Mouse (Mus musculus) cerebellum, postnatal 36 days (tissue): ENCODE measurements at regions not wholly inside any gene's neighbourhood (a gene's known extent, or its start where the extent isn't known, plus 50 kb on each side); places are given as distances from the start of the nearest gene placed in this dataset.
A peak's percentile ranks its signal among the peaks of the same experiment; 100 is the strongest.

Experiments used
- DNase-seq, 2 experiments: peaks; one replicate each; pipeline ENCODE4 v3.0.0; 2021 to 2022; ENCODE audit warnings: mixed read lengths in 2 of 2

DNA sequence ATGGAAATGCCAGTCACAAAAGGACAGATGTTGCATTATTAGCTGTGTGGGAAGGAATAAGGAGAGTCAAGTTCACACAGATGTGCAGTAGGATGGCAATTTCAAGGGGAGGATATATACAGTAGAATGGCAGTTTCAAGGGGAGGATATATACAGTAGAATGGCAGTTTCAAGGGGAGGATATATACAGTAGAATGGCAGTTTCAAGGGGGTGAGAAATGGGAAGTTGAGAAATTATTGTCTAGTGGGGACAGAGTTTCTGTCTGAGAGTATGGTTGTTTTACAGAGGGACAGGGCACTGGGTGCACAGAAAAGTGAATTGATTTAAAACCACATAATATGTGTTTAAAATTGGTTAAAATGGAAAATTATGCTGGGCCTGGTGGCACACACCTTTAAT is 54.8 kb upstream of the Scel start:
- no peak for DNase-seq

DNA sequence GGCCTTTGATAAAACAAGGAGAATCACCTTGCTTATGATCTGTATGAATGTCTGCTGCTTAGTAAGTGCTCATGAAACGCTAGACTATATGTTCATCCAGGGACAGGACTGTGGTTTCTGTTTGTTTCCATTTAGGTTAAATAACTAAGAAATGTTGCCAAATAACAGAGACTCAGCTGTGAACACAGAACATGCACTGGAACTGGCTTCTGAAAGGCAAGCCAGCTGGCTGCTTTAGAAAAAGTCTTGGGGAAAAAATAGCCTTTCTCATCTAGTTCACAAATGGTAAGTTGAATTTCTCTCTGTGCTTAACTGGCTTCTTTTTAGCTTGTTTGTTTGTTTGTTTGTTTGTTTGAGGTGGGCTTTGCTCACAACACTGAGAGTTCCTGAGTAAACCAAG is 57.0 kb upstream of the Scel start:
- no peak for DNase-seq

- no peak for DNase-seq
These were observed 62.4 kb upstream of the Scel start for GRCm38 (mm10) chr14:103450756-103451155.

DNA sequence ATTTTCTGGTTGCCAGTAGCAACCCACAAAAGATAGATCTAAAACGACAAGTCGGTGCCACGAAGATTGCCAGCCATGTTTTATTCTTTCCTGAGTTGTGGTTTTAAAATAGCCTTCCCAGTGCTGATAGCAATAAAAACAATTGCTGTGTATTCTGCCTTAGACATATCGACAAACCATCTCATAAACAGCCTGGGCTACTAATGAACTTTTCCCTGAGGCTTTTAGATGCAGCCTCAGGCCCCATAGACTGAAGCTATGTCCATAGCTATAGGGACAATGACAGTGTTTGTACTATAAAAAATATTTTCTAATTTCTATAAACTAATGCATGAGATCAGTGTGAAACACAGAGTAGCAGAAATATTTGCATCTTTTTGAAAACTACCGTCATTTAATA is 63.7 kb upstream of the Scel start:
- no peak for DNase-seq

- no peak for DNase-seq
These were observed 64.1 kb upstream of the Scel start for GRCm38 (mm10) chr14:103449033-103449432.

GRCm38 (mm10) chr14:103446671-103447070 is 66.5 kb upstream of the Scel start:
- peak; percentile 33 to 42 for DNase-seq

GRCm38 (mm10) chr14:103441454-103442065 is 71.6 kb upstream of the Scel start:
- DNase-seq, result no peak

- peak; percentile 12 to 22 for DNase-seq
These were observed 72.9 kb upstream of the Scel start for GRCm38 (mm10) chr14:103440243-103440642.

DNA sequence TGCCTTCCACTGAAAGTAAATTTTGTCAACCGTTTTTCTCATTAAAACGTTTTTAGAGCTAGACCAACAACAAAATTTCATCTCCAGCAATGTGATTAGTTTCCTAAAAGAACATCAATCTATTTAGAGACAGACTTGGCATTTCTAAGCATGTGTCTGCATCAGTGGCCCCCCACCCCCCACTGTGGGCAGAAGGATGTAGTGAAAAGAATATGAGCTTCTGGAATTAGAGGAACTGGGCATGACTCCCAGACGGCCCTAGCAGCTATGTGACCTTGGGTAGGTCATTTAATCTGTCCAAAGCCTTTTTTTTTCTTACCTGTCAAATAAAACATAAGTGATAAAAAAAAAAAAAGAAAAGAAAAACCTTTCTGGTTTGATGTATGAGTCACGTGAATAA is 78.9 kb upstream of the Scel start:
- DNase-seq, result no peak

GRCm38 (mm10) chr14:103433106-103433505 is 80.0 kb upstream of the Scel start:
- DNase-seq, result no peak

GRCm38 (mm10) chr14:103427873-103428272 is 81.3 kb upstream of the Mycbp2 start:
- DNase-seq, result no peak

DNA sequence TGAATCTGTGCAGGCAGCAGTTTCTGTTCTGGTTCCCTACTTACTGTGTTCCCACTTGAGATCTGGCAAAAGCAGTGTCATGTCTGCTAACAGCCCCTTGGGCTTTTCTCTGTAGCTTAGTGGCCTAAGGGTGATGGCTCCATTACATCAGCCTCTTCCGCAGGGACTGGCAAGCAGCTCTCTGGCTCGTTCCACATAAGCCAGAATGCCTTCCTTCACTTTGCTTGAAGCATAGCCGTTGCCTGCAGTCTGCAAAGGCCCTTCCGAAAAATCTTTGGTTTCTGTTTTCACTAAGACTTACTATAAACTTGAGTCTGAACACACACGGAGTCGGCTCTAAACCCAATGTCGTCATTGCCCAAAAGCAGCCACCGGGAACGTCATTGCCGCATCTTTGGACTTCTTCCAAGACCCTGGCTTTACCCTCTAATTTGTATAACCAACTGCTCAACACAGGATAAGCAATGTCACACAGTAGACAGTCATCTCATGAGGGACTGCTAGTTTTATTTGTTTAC is 74.8 kb upstream of the Mycbp2 start:
- no peak for DNase-seq

DNA sequence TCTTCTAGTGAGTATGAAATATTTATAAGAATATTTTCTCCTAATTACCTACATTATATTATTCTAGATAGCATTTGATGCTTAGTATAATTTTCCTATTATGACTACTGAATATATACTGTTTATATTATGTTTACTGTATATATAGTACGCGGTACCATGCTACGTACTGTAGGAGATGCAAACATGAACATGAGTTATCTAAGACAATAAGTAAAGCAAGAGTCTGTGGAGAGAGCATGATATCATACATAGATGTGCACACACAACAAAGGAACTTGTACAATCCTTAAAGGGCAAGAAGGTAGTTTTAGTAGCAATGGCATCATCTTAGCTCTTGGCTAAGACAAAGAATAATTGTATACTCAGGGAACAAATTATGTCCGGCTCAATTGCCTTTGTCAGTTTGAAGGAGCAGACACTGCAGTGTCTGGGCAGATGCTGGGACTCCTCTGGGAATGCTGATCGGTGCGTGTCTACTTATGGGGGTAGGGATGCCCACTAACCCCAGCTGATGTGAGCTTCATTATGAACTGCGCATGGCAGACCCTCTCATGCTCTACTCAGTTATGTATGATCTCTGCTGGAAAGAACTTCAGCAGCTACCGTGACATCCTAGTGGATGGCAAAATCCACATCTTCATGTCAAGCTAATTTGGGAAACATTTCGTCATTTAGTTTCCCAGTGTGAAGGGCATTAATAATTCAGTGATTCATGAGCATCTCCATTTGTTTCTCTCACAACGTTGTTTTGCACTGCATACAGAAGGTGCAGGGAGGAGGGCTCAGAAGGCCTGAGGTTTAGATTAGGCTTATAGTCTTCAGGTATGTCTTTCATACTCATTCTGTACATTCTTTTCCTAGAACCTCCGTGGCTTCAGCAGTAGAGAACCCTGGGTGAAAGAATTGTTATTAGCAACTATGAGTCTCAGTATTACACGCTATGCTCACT is 70.8 kb upstream of the Mycbp2 start:
- DNase-seq, result no peak

DNA sequence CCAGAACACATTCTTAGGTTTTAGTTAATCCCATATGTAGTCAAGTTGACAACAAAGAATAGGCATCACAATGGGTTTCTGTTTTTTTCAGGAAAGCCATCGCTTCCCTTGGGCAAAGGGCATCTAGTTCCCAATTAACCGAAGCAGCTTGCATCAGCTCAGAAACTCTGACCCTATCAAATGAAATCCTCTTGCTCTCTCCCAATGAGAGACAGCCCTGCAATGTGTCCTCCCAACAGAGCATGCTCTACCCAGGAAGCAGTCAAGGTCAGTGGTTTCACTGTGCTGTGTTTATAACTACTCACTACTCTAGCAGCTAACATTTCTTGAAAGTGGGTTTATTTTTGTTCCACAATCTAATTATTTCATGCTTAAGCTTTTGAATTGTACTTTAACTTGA is 58.0 kb upstream of the Mycbp2 start:
- DNase-seq, result no peak

DNA sequence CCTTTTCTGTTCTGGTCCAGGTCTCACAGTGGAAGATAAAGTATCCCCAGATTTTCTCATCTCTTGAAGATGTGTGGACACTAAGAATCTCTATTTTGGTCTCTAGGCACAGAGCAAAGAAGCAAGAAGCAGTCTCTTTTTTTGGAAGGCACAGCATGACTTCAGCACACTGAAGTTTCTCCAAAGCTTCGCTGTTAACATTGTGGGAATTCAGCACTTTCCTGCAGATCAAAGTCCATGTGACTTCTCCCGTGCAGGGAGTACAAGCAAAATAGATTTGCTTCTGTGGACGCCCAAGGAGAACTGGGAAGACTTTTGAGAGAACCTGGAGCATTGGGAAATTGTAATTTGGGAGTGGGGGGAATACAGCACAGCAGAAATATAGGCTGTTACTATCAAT is 56.4 kb upstream of the Mycbp2 start:
- no peak for DNase-seq

DNA sequence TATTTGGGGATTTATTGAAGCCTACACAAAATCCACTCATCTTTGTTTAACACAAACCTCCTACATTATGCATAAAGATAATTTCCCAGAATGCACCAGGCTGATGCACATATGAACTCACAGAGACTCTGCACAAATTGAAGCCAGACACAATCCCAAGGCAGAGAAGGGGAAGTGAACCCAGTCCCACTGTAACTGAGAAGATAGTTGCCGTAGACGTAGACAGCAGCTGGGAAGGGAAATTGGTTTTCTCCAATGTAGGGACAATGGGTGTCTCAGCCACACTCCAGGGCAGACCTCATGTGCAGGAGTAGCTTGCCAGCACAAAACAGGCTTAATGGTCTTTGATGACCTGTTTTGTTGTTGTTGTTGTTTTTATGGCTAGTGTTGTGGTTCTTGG is 55.4 kb upstream of the Mycbp2 start:
- DNase-seq, result no peak

GRCm38 (mm10) chr14:103401280-103401679 is 54.7 kb upstream of the Mycbp2 start:
- DNase-seq, result no peak

DNA sequence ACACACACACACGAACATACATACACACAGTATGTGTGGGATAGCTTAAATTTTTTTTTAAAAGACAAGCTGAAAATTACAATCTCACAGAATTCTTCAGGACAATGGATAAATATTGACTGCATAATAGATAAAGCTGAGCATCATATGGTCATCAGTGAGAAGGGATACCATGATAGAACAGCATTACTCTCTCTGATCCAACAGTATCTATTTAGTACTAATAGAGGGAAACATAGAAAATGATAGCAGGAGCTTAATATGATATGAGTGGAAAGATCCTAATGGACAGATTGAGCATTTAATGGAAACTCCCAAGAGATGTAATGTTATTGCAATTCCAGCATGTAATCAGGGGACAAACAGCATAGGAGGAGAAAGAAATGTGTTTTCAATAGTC is 51.8 kb upstream of the Mycbp2 start:
- DNase-seq, result no peak
